Mouse (Mus musculus): ENCODE results near the gene Paqr4. TPM values are rescaled to one million over a fixed set of nuclear protein-coding genes. Genes with fewer than 3 reads are reported as not detected.
A peak's percentile ranks its signal among the peaks of the same experiment; 100 is the strongest.

Gene Paqr4
- total RNA-seq, 1 experiment from 2014 or later = 11.7 TPM

GRCm38 (mm10) chr17:23725999-23726757 lies 14.5 kb downstream of the Paqr4 start, which contains the start of gene Pkmyt1:
Pkmyt1 (plus strand) TSS chr17:23726336.
- peak; percentile 98 for DNase-seq

DNA sequence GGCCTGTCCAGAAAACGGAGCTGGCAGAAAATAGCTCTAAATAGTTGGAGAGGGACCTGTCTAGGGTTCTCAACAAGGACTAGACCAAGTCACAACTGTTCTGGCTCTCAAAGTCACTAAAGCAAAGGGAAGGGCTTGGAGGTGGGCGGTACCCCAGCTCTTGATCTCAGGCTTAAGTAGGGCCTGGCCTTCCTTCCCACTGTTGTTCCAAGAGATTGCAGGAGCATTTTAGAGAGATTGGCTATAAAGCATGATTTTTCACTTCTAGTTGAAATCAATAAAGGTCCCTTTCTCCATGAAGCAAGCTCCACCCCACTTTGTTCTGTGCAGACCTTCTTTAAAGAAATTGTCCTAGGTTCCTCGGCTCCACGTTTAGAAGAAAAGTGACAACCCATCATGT lies 15.2 kb downstream of the Paqr4 start:
- DNase-seq = no peak

DNA sequence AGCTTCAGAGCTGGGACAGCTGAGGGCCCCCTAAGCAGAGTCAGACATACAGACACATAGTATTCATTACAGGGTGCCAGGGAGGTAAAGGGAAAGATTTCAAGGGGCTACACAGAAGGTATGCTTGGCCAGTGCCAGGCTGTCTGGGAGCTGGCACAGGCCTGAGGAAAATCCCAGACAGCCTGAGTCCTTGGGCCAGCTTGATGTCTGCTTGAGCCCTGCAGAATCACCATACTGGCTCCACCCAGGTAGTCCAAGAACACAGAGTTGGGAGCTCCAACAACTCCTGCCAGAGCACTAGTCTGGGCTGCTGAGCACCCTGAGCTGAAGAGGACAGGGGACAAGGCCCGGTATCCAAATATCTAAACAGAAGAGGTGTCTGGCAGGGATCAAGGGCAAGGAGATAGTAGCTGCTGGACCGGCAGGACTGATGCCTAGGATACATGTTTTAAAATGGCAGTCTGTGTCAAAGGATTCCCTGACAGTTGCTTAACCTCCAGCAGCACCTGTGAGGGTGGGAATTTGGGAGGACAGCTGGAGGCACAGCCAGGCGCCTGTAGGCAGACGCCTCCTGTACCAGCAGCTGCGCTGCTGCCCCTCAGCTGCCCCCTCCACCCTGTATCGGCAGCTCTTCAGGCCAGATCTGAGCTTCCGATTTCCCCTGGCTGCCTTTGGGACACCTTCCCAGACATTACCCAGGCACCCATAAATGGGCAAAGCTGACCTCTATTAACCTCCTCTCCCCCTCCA lies 18.1 kb downstream of the Paqr4 start, which contains the start of gene 1520401A03Rik:
1520401A03Rik (minus strand) TSS at position 408 of the 750 bp plus-strand sequence.
- DNase-seq = no peak

DNA sequence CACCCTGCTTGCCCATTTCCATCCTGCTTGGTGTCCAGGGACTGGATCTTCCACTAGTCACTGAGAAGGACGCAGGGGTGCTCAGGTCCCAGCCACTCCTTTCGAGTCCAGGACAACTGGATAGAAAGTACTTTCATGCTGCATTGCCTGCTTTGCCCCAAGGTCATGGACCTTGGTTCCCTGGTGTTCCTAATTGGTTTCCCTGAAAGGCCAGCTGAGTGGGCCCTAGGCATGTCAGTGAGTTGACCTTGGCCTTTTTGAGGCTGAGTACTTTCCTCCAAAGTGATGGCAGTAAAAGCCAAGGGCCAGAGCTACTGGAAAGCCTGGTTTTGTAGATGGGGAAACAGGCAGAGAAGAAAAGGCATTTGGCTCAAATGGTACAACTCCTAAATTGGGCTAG lies 18.8 kb downstream of the Paqr4 start:
- DNase-seq = peak; percentile 36

DNA sequence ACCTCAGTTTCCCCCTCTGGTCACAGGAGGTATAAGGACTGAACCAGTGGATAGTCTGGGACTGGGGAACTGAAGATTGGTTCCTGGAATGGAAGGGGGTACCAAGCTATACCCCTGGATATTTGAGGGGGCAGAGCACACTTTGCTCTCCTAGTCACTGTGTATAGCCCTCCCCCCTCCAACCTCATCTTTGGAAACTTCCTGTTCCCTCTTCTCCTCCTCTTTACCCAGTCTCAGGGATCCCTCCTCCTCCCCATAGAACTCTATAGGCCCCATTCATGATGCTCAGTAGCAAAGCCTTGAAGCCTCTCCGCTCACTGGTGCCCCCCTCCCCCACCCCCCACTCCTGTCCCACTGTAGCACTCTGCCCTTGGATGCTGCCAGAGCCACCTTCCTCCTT lies 21.2 kb downstream of the Paqr4 start:
- no peak for DNase-seq

- DNase-seq = no peak
These were observed 23.7 kb downstream of the Paqr4 start for GRCm38 (mm10) chr17:23717003-23717402.

DNA sequence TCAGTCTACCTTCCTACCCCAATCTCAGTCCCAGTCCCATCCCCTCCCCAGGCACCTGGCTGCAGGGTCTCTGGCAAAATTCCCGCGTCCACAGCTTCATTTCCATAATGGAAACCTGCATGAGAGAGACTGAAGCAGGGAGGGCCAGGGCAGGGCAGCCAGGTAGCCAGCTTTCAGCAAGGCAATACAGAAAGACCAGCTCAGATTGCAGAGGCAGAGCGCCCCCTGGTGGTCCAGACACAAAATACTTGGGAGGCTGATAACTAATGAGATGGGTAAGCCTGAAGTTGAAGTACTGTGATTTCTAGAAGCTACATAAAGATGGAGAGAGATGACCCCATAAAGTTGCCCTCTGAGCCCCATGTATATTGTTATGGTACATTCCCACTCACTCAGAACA lies 34.5 kb downstream of the Paqr4 start:
- DNase-seq = peak; percentile 82

DNA sequence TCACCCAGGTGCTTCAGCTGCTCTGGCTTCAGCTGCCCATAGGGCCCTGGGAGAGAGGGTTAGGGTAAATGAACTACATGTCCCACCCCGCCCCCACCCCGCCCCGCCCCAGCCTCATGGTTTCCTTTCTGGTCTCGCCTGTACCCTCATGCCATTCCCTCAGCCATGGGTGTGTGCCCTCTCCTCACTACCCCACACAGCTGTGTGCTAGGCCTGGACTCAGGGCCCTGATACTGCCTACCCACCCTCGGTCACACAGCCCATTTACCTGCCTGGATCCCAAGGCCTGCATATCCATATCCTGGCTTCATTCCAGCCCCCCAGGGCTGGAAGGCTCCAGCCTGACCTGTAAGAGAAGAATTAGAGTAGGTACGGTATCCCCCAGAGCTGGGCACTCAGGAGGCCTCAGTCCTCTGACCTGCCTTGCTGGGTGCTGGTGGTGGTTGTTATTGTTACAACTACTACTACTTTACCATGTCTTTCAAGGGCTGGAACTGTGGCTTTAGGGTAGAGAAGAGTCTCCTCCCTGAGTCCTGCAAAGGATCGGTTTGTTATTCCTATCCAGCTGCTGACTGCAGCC lies 35.1 kb downstream of the Paqr4 start:
- DNase-seq = no peak

DNA sequence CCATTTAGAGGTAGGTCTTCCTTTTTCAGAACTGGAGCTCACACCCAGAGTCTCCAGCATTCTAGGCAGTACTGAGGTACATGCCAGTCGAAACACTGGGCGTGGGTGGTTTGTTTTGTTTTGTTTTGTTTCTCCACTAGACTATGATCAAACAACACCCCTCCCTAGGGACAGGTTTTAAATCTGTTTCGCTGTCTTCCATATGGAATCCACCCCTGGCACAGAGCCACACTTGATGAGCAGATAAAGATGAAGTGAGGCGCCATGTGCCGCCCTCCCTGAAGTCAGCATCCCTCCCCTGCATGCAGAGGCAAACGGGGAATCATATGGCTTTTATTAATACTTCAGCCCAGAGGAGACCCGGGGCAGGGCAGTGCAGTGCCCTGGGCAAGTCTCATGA lies 35.9 kb downstream of the Paqr4 start:
- no peak for DNase-seq

GRCm38 (mm10) chr17:23703301-23703700 lies 37.4 kb downstream of the Paqr4 start:
- DNase-seq = no peak

DNA sequence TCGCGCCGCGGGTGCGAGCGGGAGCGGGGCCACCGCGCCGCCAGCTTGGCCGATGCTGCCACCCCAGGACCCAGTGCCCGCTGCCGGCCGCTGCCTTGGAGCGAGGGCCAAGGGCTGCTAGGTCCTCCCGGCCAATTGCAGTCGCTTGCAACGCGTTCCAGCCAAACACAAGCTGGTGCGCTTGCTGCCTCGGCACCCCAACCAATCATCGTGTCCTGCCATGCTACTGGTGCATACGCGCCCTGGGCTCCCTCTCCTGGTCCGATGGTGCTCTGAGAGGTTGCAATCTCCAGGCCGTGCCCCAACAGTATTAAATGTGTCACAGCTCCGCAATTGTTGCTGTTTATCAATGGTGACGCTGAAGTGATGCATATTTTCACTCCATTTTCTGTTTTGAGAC lies 40.6 kb downstream of the Paqr4 start:
- DNase-seq = peak; percentile 93

- peak; percentile 64 for DNase-seq
These were observed 41.3 kb downstream of the Paqr4 start for GRCm38 (mm10) chr17:23699131-23700077.

DNA sequence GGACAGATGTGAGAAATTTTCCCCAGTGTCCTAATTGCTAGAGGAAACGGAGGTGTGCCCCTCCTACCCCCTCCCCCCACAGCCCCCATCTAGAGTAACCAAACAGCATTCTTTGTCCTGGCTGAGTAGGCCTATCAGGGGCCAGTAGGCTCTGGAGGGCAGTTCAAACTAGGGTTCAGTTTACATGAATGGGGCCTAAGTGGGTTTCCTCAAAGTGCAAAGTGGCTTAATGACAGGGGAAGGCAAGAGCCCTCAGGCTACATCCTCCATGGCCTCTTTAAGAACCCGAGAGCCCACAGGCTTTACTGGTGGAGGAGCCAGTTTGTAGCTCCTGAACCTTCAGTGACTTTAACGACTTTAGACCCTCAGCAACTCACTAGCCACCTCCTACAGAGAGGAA lies 44.9 kb downstream of the Paqr4 start:
- no peak for DNase-seq

GRCm38 (mm10) chr17:23694491-23694890 lies 46.2 kb downstream of the Paqr4 start:
- no peak for DNase-seq

Other genes starting within 250 kb of the Paqr4 start
- 12.0 and 12.8 TPM in 2 replicates for gene Zfp213, start 176.6 kb downstream of the Paqr4 start, total RNA-seq (2021)
- gene Zfp13, start 141.4 kb downstream of the Paqr4 start, total RNA-seq (2021) = 11.1 and 12.8 TPM in 2 replicates
- gene Zscan10, start 140.0 kb downstream of the Paqr4 start, total RNA-seq (2021) = not detected in 2 replicates
- gene Mmp25, start 95.6 kb downstream of the Paqr4 start, total RNA-seq (2021) = 0.18 TPM in 1 of 2 replicates, not detected in the other
- not detected in 2 replicates for gene Bicdl2, start 80.4 kb downstream of the Paqr4 start, total RNA-seq (2021)
- gene Hcfc1r1, start 67.3 kb downstream of the Paqr4 start, total RNA-seq (2021) = 139 and 171 TPM in 2 replicates
- gene Thoc6, start 67.0 kb downstream of the Paqr4 start, total RNA-seq (2021) = 31.2 and 31.8 TPM in 2 replicates
- 76.5 and 130 TPM in 2 replicates for gene Tnfrsf12a, start 63.4 kb downstream of the Paqr4 start, total RNA-seq (2021)
- gene Cldn6, start 61.6 kb downstream of the Paqr4 start, total RNA-seq (2021) = not detected in 2 replicates
- gene Cldn9, start 56.8 kb downstream of the Paqr4 start, total RNA-seq (2021) = not detected in 2 replicates
- 7.2 and 10.4 TPM in 2 replicates for gene 1520401A03Rik, start 18.1 kb downstream of the Paqr4 start, total RNA-seq (2021)
- gene Pkmyt1, start 14.5 kb downstream of the Paqr4 start, total RNA-seq (2021) = 7.6 and 9.3 TPM in 2 replicates
- not detected in 2 replicates for gene Kremen2, start 5.0 kb upstream of the Paqr4 start, total RNA-seq (2021)
- 47.9 and 56.3 TPM in 2 replicates for gene Flywch1, start 30.7 kb upstream of the Paqr4 start, total RNA-seq (2021)
- gene Flywch2, start 45.2 kb upstream of the Paqr4 start, total RNA-seq (2021) = 4.9 and 7.6 TPM in 2 replicates
- 825 and 1,016 TPM in 2 replicates for gene Srrm2, start 49.7 kb upstream of the Paqr4 start, total RNA-seq (2021)
- 350 and 361 TPM in 2 replicates for gene Elob, start 88.3 kb upstream of the Paqr4 start, total RNA-seq (2021)
- not detected in 2 replicates for gene Prss33, start 95.2 kb upstream of the Paqr4 start, total RNA-seq (2021)
- not detected in 2 replicates for gene Prss32, start 103.0 kb upstream of the Paqr4 start, total RNA-seq (2021)
- 1.0 and 1.2 TPM in 2 replicates for gene Prss41, start 103.3 kb upstream of the Paqr4 start, total RNA-seq (2021)
- gene Prss21, start 127.2 kb upstream of the Paqr4 start, total RNA-seq (2021) = not detected in 2 replicates
- not detected in 2 replicates for gene Dcpp1, start 140.0 kb upstream of the Paqr4 start, total RNA-seq (2021)
- gene Dcpp2, start 140.0 kb upstream of the Paqr4 start, total RNA-seq (2021) = not detected in 2 replicates
- not detected in 2 replicates for gene Dcpp3, start 176.6 kb upstream of the Paqr4 start, total RNA-seq (2021)
- not detected in 2 replicates for gene Sbp, start 200.8 kb upstream of the Paqr4 start, total RNA-seq (2021)
- not detected in 2 replicates for gene Sbpl, start 214.4 kb upstream of the Paqr4 start, total RNA-seq (2021)
- gene Prss30, start 239.7 kb upstream of the Paqr4 start, total RNA-seq (2021) = 0.36 TPM in 1 of 2 replicates, not detected in the other